Mouse (Mus musculus): ENCODE data around the gene Ptrh2. TPM values are rescaled to one million over a fixed set of nuclear protein-coding genes. Genes with fewer than 3 reads are reported as not detected.
A peak's percentile ranks its signal among the peaks of the same experiment; 100 is the strongest.

Gene Ptrh2
- polyA plus RNA-seq, 1 experiment from 2014 or later, result 13.3 TPM

DNA sequence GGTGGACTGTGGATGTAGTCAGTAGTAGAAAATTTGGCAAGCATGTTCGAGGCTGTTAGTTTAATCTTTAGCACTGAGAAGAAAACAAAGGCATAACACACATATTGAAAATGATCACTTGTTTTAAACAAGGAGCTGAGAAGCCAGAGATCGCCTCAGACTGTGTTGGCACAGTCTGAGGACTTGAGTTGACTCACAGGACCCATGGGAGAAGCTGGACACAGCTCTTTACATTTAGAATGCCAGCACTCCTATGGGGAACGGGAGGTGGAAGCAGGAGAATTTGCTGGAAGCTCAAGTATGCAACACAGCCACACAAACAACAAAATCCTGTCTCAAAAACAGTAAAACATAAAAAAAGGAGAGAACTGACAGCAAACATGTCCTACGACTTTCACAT lies 29.7 kb upstream of the Ptrh2 start:
- Histone ChIP-seq H3K27me3 (ENCODE audit: insufficient read depth, low read length) (no peaks in the 10 kb centered on the region), H3K36me3 (replicated peaks; ENCODE audit: insufficient read depth, low read length) (peaks cover 11% of the 10 kb centered on the region), H3K4me3 (ENCODE audit: low read depth, low read length) (no peak overlapping the region), H3K4me1 (ENCODE audit: insufficient read depth) (peaks cover 5% of the 10 kb centered on the region; the same call in 1 of the 2 replicates), H3K9ac (replicated peaks) (no peak overlapping the region), H3K4me2 (ENCODE audit: low read depth, low read length) (no peak overlapping the region), H3K9me3 (ENCODE audit: low read length) (no peaks in the 10 kb centered on the region), H3K27ac (ENCODE audit: low read depth) (no peak overlapping the region)
- WGBS (ENCODE audit: insufficient replicate concordance), result 79% methylated on average over 4 of the region's 4 CpGs
- DNase-seq (no peak), ATAC-seq (no peak)
- TF ChIP-seq CTCF (IDR thresholded peaks at IDR 0.05; ENCODE audit: low read depth), result no peak
- TF ChIP-seq EP300 (IDR thresholded peaks at IDR 0.05; ENCODE audit: low read depth), result no peak

GRCm38 (mm10) chr11:86655671-86656070 lies 28.1 kb upstream of the Ptrh2 start:
- H3K4me1 ChIP-seq (ENCODE audit: insufficient read depth), result peaks cover 5% of the 10 kb centered on the region; the same call in 1 of the 2 replicates
- ATAC-seq, result peak; percentile 31; the same call in 1 of the 2 replicates
- H3K9ac ChIP-seq (replicated peaks), result no peak overlapping the region
- TF ChIP-seq EP300 (IDR thresholded peaks at IDR 0.05; ENCODE audit: low read depth) (no peak), CTCF (IDR thresholded peaks at IDR 0.05; ENCODE audit: low read depth) (peak; percentile 63)
- H3K27me3 ChIP-seq (ENCODE audit: insufficient read depth, low read length), result no peaks in the 10 kb centered on the region
- no peak overlapping the region for H3K27ac ChIP-seq (ENCODE audit: low read depth)
- H3K4me3 ChIP-seq (ENCODE audit: low read depth, low read length), result no peak overlapping the region
- peaks cover 15% of the 10 kb centered on the region for H3K36me3 ChIP-seq (replicated peaks; ENCODE audit: insufficient read depth, low read length)
- H3K4me2 ChIP-seq (ENCODE audit: low read depth, low read length), result no peak overlapping the region
- 35% methylated on average over 1 of the region's 1 CpGs for WGBS (ENCODE audit: insufficient replicate concordance)
- no peak for DNase-seq
- no peaks in the 10 kb centered on the region for H3K9me3 ChIP-seq (ENCODE audit: low read length)

GRCm38 (mm10) chr11:86656849-86657567 lies 26.8 kb upstream of the Ptrh2 start:
- no peak for ATAC-seq
- Histone ChIP-seq H3K27ac (ENCODE audit: low read depth) (peak overlapping the region; percentile 66; the same call in 1 of the 2 replicates), H3K4me3 (ENCODE audit: low read depth, low read length) (no peak overlapping the region), H3K4me1 (ENCODE audit: insufficient read depth) (peaks cover 5% of the 10 kb centered on the region; the same call in 1 of the 2 replicates), H3K9ac (replicated peaks) (no peak overlapping the region), H3K36me3 (replicated peaks; ENCODE audit: insufficient read depth, low read length) (peaks cover 24% of the 10 kb centered on the region), H3K27me3 (ENCODE audit: insufficient read depth, low read length) (no peaks in the 10 kb centered on the region), H3K9me3 (ENCODE audit: low read length) (no peaks in the 10 kb centered on the region), H3K4me2 (ENCODE audit: low read depth, low read length) (peak overlapping the region; percentile 32)
- WGBS (ENCODE audit: insufficient replicate concordance), result 56% methylated on average over 4 of the region's 4 CpGs
- TF ChIP-seq CTCF (IDR thresholded peaks at IDR 0.05; ENCODE audit: low read depth) (no peak), EP300 (IDR thresholded peaks at IDR 0.05; ENCODE audit: low read depth) (0 out of 2 replicates have a peak, but pooled peaks have one; percentile 33)
- DNase-seq, result no peak

GRCm38 (mm10) chr11:86657863-86658262 lies 25.9 kb upstream of the Ptrh2 start:
- TF ChIP-seq EP300 (IDR thresholded peaks at IDR 0.05; ENCODE audit: low read depth) (no peak), CTCF (IDR thresholded peaks at IDR 0.05; ENCODE audit: low read depth) (no peak)
- no peaks in the 10 kb centered on the region for H3K9me3 ChIP-seq (ENCODE audit: low read length)
- ATAC-seq, result no peak
- no peak overlapping the region for H3K4me2 ChIP-seq (ENCODE audit: low read depth, low read length)
- H3K27me3 ChIP-seq (ENCODE audit: insufficient read depth, low read length), result no peaks in the 10 kb centered on the region
- peaks cover 28% of the 10 kb centered on the region for H3K36me3 ChIP-seq (replicated peaks; ENCODE audit: insufficient read depth, low read length)
- no peak for DNase-seq
- H3K27ac ChIP-seq (ENCODE audit: low read depth), result peak overlapping the region; percentile 44; the same call in 1 of the 2 replicates
- no peak overlapping the region for H3K4me3 ChIP-seq (ENCODE audit: low read depth, low read length)
- H3K4me1 ChIP-seq (ENCODE audit: insufficient read depth), result peaks cover 11% of the 10 kb centered on the region
- no peak overlapping the region for H3K9ac ChIP-seq (replicated peaks)

DNA sequence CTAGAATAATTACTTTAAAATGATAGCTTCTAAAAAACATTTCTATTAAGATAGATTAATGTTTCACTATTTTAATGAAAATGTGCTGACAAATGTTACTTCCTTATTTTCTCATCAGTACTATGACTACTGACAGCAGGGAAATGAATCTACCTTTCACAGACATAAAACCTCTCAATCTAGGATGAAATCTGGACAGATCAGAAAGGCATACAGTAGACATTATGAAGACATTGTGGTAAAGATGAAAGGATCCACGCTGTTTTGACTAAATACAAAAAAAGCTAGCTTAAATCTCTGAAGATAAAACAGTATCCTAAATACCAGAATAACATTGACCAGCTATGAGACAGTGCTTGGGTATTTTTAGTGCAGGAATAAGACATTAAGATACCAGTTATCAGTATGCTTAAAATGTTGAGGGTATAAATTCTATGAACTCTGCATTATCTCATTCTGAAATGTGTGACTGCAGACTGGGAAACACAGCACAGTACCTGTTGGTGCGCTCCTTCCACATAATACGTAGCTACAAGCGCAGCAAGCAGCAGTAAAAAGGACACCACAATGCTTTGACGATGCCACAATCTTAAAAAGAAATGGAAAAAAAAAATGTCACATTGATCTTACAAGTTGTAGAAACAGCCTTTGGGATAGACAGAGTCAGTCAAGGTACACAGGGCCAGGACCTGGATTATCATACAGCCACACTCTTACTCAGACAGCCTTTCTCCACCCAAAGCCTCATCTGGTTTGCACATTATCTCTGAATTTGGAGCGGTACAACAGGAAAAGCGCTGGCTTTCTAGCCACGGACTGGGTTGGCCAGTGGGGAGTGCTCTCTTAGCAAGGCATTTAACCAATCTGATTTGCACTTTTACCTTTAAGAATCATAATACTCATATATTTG lies 20.5 kb upstream of the Ptrh2 start:
- peak; percentile 46 for DNase-seq

DNA sequence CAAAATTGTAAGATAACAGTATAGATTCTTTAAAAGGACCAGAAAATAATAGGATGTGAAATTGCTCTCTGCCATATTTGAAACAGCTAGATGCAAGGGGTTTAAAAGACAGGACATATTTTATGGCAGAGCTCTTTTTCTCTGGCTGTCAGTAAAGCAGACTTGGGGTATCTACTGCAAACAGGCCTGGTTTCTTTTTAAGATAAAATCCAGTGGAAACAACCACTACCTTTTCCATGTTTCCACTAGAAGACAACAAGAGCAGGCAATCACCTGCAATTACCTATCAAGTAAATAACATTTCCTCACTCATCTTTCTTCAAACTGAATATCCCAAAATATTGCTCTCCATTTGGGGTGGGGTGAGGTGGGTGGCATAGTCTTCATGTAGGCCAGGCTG lies 19.8 kb upstream of the Ptrh2 start:
- Histone ChIP-seq H3K9me3 (ENCODE audit: low read length) (no peaks in the 10 kb centered on the region), H3K4me3 (ENCODE audit: low read depth, low read length) (no peak overlapping the region), H3K27me3 (ENCODE audit: insufficient read depth, low read length) (no peaks in the 10 kb centered on the region), H3K36me3 (replicated peaks; ENCODE audit: insufficient read depth, low read length) (peaks cover 39% of the 10 kb centered on the region), H3K4me2 (ENCODE audit: low read depth, low read length) (peak overlapping the region; percentile 42), H3K9ac (replicated peaks) (no peak overlapping the region), H3K4me1 (ENCODE audit: insufficient read depth) (peaks cover 22% of the 10 kb centered on the region), H3K27ac (ENCODE audit: low read depth) (peak overlapping the region; percentile 87)
- ATAC-seq (peak; percentile 55), DNase-seq (no peak)
- TF ChIP-seq EP300 (IDR thresholded peaks at IDR 0.05; ENCODE audit: low read depth) (peak; percentile 60), CTCF (IDR thresholded peaks at IDR 0.05; ENCODE audit: low read depth) (no peak)

More for the DNA sequence above, 20.5 kb upstream of the Ptrh2 start:
- H3K27ac ChIP-seq (ENCODE audit: low read depth), result peak overlapping the region; percentile 87
- ATAC-seq, result peak; percentile 96
- peaks cover 44% of the 10 kb centered on the region for H3K36me3 ChIP-seq (replicated peaks; ENCODE audit: insufficient read depth, low read length)
- peaks cover 22% of the 10 kb centered on the region for H3K4me1 ChIP-seq (ENCODE audit: insufficient read depth)
- no peak overlapping the region for H3K9ac ChIP-seq (replicated peaks)
- no peak overlapping the region for H3K4me3 ChIP-seq (ENCODE audit: low read depth, low read length)
- H3K27me3 ChIP-seq (ENCODE audit: insufficient read depth, low read length), result no peaks in the 10 kb centered on the region
- peak overlapping the region; percentile 42 for H3K4me2 ChIP-seq (ENCODE audit: low read depth, low read length)
- H3K9me3 ChIP-seq (ENCODE audit: low read length), result no peaks in the 10 kb centered on the region
- 64% methylated on average over 8 of the region's 8 CpGs for WGBS (ENCODE audit: insufficient replicate concordance)
- TF ChIP-seq CTCF (IDR thresholded peaks at IDR 0.05; ENCODE audit: low read depth), result 0 out of 2 replicates have a peak, but pooled peaks have one; percentile 17
- TF ChIP-seq EP300 (IDR thresholded peaks at IDR 0.05; ENCODE audit: low read depth), result peak; percentile 91
